Mouse (Mus musculus) hindbrain, postnatal 0 days (tissue): Measurements from ENCODE around the gene Fli1. TPM values are rescaled to one million over a fixed set of nuclear protein-coding genes. Genes with fewer than 3 reads are reported as not detected.

ENCODE experiments used
- ATAC-seq: fragments of 200-750 bp; cut with Nextera tagmentation; 2 replicates; pipeline ENCODE4 v1.8.0; 2017; ENCODE audit warnings: mild to moderate bottlenecking, moderate TSS enrichment, moderate library complexity
- DNase-seq: peaks from one replicate; pipeline ENCODE4 v3.0.0-alpha.2; 2015; ENCODE audit warnings: low spot score
- H3K27ac ChIP-seq: fragments of 300-500 bp; sonication (generic); 2 replicates; pipeline ENCODE4 v1.5.1; 2014; ENCODE audit warnings: mild to moderate bottlenecking
- H3K27me3 ChIP-seq: fragments of 300-500 bp; sonication (generic); 2 replicates; pipeline ENCODE4 v1.6.1; 2014; ENCODE audit warnings: low read length, mixed read lengths; ENCODE audit not compliant: insufficient read depth
- H3K36me3 ChIP-seq: fragments of 300-500 bp; sonication (generic); 2 replicates; pipeline ENCODE4 v1.6.1; 2014; ENCODE audit warnings: low read length, mixed read lengths; ENCODE audit not compliant: insufficient read depth
- H3K4me1 ChIP-seq: fragments of 300-500 bp; sonication (generic); 2 replicates; pipeline ENCODE4 v1.6.1; 2014; ENCODE audit warnings: antibody characterized with exemption, low read length, mixed read lengths; ENCODE audit not compliant: insufficient read depth
- H3K4me2 ChIP-seq: fragments of 300-500 bp; sonication (generic); 2 replicates; pipeline ENCODE4 v1.6.1; 2014; ENCODE audit warnings: low read depth, mild to moderate bottlenecking, low read length, moderate library complexity, mixed read lengths
- H3K4me3 ChIP-seq: fragments of 300-500 bp; sonication (generic); 2 replicates; pipeline ENCODE4 v1.5.1; 2014; ENCODE audit warnings: low read length
- H3K9ac ChIP-seq: fragments of 300-500 bp; sonication (generic); replicated peaks from 2 replicates; pipeline ENCODE4 v1.6.1; 2014; ENCODE audit warnings: mild to moderate bottlenecking, low read length, moderate library complexity, mixed read lengths
- H3K9me3 ChIP-seq: fragments of 300-500 bp; sonication (generic); 2 replicates; pipeline ENCODE4 v1.6.1; 2016; ENCODE audit warnings: low read length, mixed read lengths
- CTCF ChIP-seq: IDR thresholded peaks from 2 replicates; pipeline ENCODE4 v1.5.1; 2016; ENCODE audit warnings: antibody characterized with exemption, control low read depth, low read depth
- WGBS: fragments of 180-500 bp; shearing (Covaris S2); extraction: QIAGEN DNeasy Blood & Tissue Kit; methylation state at CpG from one replicate; pipeline ENCODE4 v1.1.7; 2014; 5-methylcytosine and 5-hydroxymethylcytosine counted together
- polyA plus RNA-seq: library from polyadenylated mRNA; unstranded; fragments of >200 nt; fragmentation: Nextera tagmentation; extraction: Ambion mirVana; gene quantifications from 2 replicates; pipeline ENCODE4 v1.2.1, GENCODE M21; 2015
- total RNA-seq: library from RNA; depleted of rRNA; stranded (reverse); fragments of >200 nt; gene quantifications from 2 replicates; pipeline ENCODE4 v1.2.3, GENCODE M21; 2014

Gene Fli1
- total and polyA plus RNA-seq, 2 experiments from 2014 or later = 5.6 to 10.8 TPM

DNA sequence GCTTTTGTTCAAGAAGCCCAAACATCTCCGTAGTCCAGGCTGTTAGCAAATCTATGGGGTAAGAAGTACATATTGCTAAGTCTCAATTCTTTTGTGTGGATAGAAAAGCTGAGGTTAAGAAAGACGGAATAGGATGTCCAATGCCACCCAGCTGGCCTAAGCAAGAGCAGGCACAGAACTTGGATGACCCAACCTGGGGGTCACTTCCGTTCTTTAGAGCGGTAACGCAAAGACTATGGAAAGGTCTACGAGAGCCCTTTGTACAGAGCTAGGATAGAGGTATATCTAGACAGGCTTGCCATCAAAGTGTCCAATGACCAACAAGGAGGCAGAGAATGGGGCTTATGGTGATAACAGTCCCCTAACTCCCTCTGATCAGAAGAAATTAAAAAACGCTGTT lies 15.3 kb downstream of the Fli1 start:
- H3K9me3 ChIP-seq = no peaks in the 10 kb centered on the region
- H3K4me3 ChIP-seq = no peak overlapping the region
- H3K27me3 ChIP-seq = no peaks in the 10 kb centered on the region
- no peak for TF ChIP-seq CTCF
- DNase-seq (no peak), ATAC-seq (no peak)
- no peak overlapping the region for H3K27ac ChIP-seq
- H3K4me1 ChIP-seq = no peaks in the 10 kb centered on the region
- no peak overlapping the region for H3K4me2 ChIP-seq
- no peak overlapping the region for H3K9ac ChIP-seq
- 90% methylated on average over 7 of the region's 7 CpGs for WGBS
- no peaks in the 10 kb centered on the region for H3K36me3 ChIP-seq

DNA sequence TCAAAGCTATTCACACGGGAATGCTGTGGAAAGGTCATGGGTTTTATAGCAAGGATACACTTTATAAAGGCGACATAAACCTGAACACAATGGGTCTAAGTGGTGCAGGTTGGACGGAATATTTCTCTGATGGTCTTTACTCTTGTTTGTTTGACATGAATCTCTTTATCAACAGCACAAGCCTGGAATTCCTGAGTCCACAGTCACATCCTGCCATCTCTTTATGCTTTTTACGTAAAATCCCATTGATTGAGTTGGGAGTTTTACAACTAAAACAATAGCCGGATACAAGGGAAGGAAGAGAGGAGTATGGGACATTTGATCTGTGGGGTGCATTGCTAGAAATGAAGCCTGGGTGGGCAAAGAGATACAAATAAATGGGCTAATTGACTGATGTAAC lies 16.9 kb downstream of the Fli1 start:
- Histone ChIP-seq H3K4me2 (no peak overlapping the region), H3K9me3 (no peaks in the 10 kb centered on the region), H3K27me3 (no peaks in the 10 kb centered on the region), H3K36me3 (no peaks in the 10 kb centered on the region), H3K9ac (no peak overlapping the region), H3K4me1 (no peaks in the 10 kb centered on the region), H3K27ac (no peak overlapping the region), H3K4me3 (no peak overlapping the region)
- DNase-seq (no peak), ATAC-seq (no peak)
- 80% methylated on average over 5 of the region's 5 CpGs for WGBS
- no peak for TF ChIP-seq CTCF

- WGBS = 54% methylated on average over 2 of the region's 2 CpGs
- DNase-seq (no peak), ATAC-seq (no peak)
- Histone ChIP-seq H3K9me3 (no peaks in the 10 kb centered on the region), H3K27me3 (no peaks in the 10 kb centered on the region), H3K4me3 (no peak overlapping the region), H3K4me1 (no peaks in the 10 kb centered on the region), H3K36me3 (no peaks in the 10 kb centered on the region), H3K9ac (no peak overlapping the region), H3K27ac (no peak overlapping the region), H3K4me2 (no peak overlapping the region)
- TF ChIP-seq CTCF = no peak
These were observed 20.0 kb downstream of the Fli1 start for GRCm38 (mm10) chr9:32522536-32523245.

GRCm38 (mm10) chr9:32521331-32521730 lies 21.3 kb downstream of the Fli1 start:
- no peaks in the 10 kb centered on the region for H3K4me1 ChIP-seq
- DNase-seq (no peak), ATAC-seq (no peak)
- no peaks in the 10 kb centered on the region for H3K27me3 ChIP-seq
- no peak overlapping the region for H3K4me3 ChIP-seq
- H3K9ac ChIP-seq = no peak overlapping the region
- no peaks in the 10 kb centered on the region for H3K36me3 ChIP-seq
- no peak overlapping the region for H3K27ac ChIP-seq
- no peak for TF ChIP-seq CTCF
- H3K4me2 ChIP-seq = no peak overlapping the region
- WGBS = 84% methylated on average over 3 of the region's 3 CpGs
- no peaks in the 10 kb centered on the region for H3K9me3 ChIP-seq

GRCm38 (mm10) chr9:32520821-32521220 lies 21.8 kb downstream of the Fli1 start:
- no peak overlapping the region for H3K4me3 ChIP-seq
- DNase-seq (no peak), ATAC-seq (no peak)
- no peak for TF ChIP-seq CTCF
- no peak overlapping the region for H3K9ac ChIP-seq
- no peaks in the 10 kb centered on the region for H3K9me3 ChIP-seq
- H3K27me3 ChIP-seq = no peaks in the 10 kb centered on the region
- no peaks in the 10 kb centered on the region for H3K4me1 ChIP-seq
- H3K27ac ChIP-seq = no peak overlapping the region
- WGBS = 84% methylated on average over 6 of the region's 6 CpGs
- H3K4me2 ChIP-seq = no peak overlapping the region
- H3K36me3 ChIP-seq = no peaks in the 10 kb centered on the region

- DNase-seq (no peak), ATAC-seq (no peak)
- Histone ChIP-seq H3K36me3 (no peaks in the 10 kb centered on the region), H3K27me3 (no peaks in the 10 kb centered on the region), H3K27ac (no peak overlapping the region), H3K4me1 (no peaks in the 10 kb centered on the region), H3K4me3 (no peak overlapping the region), H3K9ac (no peak overlapping the region), H3K9me3 (no peaks in the 10 kb centered on the region), H3K4me2 (no peak overlapping the region)
- no peak for TF ChIP-seq CTCF
- 72% methylated on average over 22 of the region's 22 CpGs for WGBS
These were observed 23.3 kb downstream of the Fli1 start for GRCm38 (mm10) chr9:32519101-32520051.
